Comparison of ENCODE assay signal across 29 mouse cellular contexts in genomic region chr1:45299394-45300119, GRCm38 (mm10). TPM values are rescaled to one million over a fixed set of nuclear protein-coding genes. Genes with fewer than 3 reads are reported as not detected.
A peak's percentile ranks its signal among the peaks of the same experiment; 100 is the strongest.
DNase-seq lines count a peak whose midpoint lies in the region; ATAC-seq and TF ChIP-seq lines count a peak whose summit lies in the region.
"Had no signal": no experiment of that assay in that cellular context is flagged by ENCODE, and none has a peak within 500 bp of the region (broad histone marks: within the 10 kb centered on the region; RNA-seq: fewer than 3 reads in every experiment).

No protein-coding gene starts in this region.

- H3K9me3 ChIP-seq in heart, embryonic 12.5 days (replicated peaks) = no peaks in the 10 kb centered on the region
- no peaks in the 10 kb centered on the region for H3K9me3 ChIP-seq in lung, embryonic 14.5 days (ENCODE audit: low read depth, low read length)
- H3K9me3 ChIP-seq: embryonic facial prominence, embryonic 12.5 days; forebrain, embryonic 13.5 days; hindbrain, embryonic 10.5 days; intestine, embryonic 15.5 days; limb, embryonic 10.5 days; liver, embryonic 15.5 days; midbrain, embryonic 15.5 days; stomach, embryonic 15.5 days had no signal

- no peak overlapping the region for H3K9ac ChIP-seq in heart, embryonic 12.5 days
- no peak overlapping the region for H3K9ac ChIP-seq in lung, embryonic 14.5 days
- H3K9ac ChIP-seq: embryonic facial prominence, embryonic 12.5 days; forebrain, embryonic 13.5 days; intestine, embryonic 15.5 days; liver, embryonic 15.5 days; midbrain, embryonic 15.5 days; stomach, embryonic 15.5 days had no signal

- 66% methylated on average over 3 of the region's 3 CpGs for WGBS in heart, embryonic 12.5 days
- 51% methylated on average over 3 of the region's 3 CpGs for WGBS in lung, embryonic 14.5 days

- no peaks in the 10 kb centered on the region for H3K4me1 ChIP-seq in heart, embryonic 12.5 days (replicated peaks)
- H3K4me1 ChIP-seq in lung, embryonic 14.5 days (ENCODE audit: insufficient read depth) = no peaks in the 10 kb centered on the region
- H3K4me1 ChIP-seq: embryonic facial prominence, embryonic 12.5 days; forebrain, embryonic 13.5 days; hindbrain, embryonic 10.5 days; intestine, embryonic 15.5 days; limb, embryonic 10.5 days; liver, embryonic 15.5 days; midbrain, embryonic 15.5 days; stomach, embryonic 15.5 days had no signal

- TF ChIP-seq CTCF in lung, embryonic 14.5 days (IDR thresholded peaks at IDR 0.05; ENCODE audit: low read depth) = no peak

- no peaks in the 10 kb centered on the region for H3K27me3 ChIP-seq in heart, embryonic 12.5 days (replicated peaks)
- H3K27me3 ChIP-seq in lung, embryonic 14.5 days (ENCODE audit: insufficient read depth, low read length) = no peaks in the 10 kb centered on the region
- H3K27me3 ChIP-seq: embryonic facial prominence, embryonic 12.5 days; forebrain, embryonic 13.5 days; intestine, embryonic 15.5 days; liver, embryonic 15.5 days; midbrain, embryonic 15.5 days; stomach, embryonic 15.5 days had no signal

- H3K4me2 ChIP-seq in heart, embryonic 12.5 days = no peak overlapping the region
- no peak overlapping the region for H3K4me2 ChIP-seq in lung, embryonic 14.5 days
- H3K4me2 ChIP-seq: embryonic facial prominence, embryonic 12.5 days; forebrain, embryonic 13.5 days; intestine, embryonic 15.5 days; liver, embryonic 15.5 days; midbrain, embryonic 15.5 days; stomach, embryonic 15.5 days had no signal

- H3K27ac ChIP-seq in heart, embryonic 12.5 days (ENCODE audit: poor library complexity, severe bottlenecking) = no peak overlapping the region
- H3K27ac ChIP-seq in lung, embryonic 14.5 days (ENCODE audit: low read depth) = peak overlapping the region; percentile 38; the same call in 1 of the 2 replicates
- H3K27ac ChIP-seq: embryonic facial prominence, embryonic 12.5 days; forebrain, embryonic 13.5 days; hindbrain, embryonic 10.5 days; intestine, embryonic 15.5 days; layer of hippocampus, adult 2 months; limb, embryonic 10.5 days; liver, embryonic 15.5 days; macrophage; midbrain, embryonic 15.5 days; stomach, embryonic 15.5 days had no signal

- no peak overlapping the region for H3K4me3 ChIP-seq in heart, embryonic 12.5 days
- H3K4me3 ChIP-seq in lung, embryonic 14.5 days (ENCODE audit: low read depth, low read length) = no peak overlapping the region
- H3K4me3 ChIP-seq: embryonic facial prominence, embryonic 12.5 days; forebrain, embryonic 13.5 days; hindbrain, embryonic 10.5 days; intestine, embryonic 15.5 days; layer of hippocampus, adult 2 months; limb, embryonic 10.5 days; liver, embryonic 15.5 days; midbrain, embryonic 15.5 days; stomach, embryonic 15.5 days had no signal

- H3K36me3 ChIP-seq in heart, embryonic 12.5 days = no peaks in the 10 kb centered on the region
- H3K36me3 ChIP-seq in lung, embryonic 14.5 days (ENCODE audit: insufficient read depth) = no peaks in the 10 kb centered on the region
- H3K36me3 ChIP-seq: embryonic facial prominence, embryonic 12.5 days; hindbrain, embryonic 10.5 days; intestine, embryonic 15.5 days; limb, embryonic 10.5 days; liver, embryonic 15.5 days; midbrain, embryonic 15.5 days; stomach, embryonic 15.5 days had no signal

- peak; percentile 69 for ATAC-seq in frontal cortex, adult (ENCODE audit: low TSS enrichment)
- ATAC-seq in heart, embryonic 12.5 days (ENCODE audit: insufficient number of reproducible peaks, low FRiP score) = no peak
- ATAC-seq in lung, embryonic 14.5 days (ENCODE audit: insufficient read depth) = peak; percentile 58; the same call in 1 of the 2 replicates
- ATAC-seq: CD4-positive, CD25-positive, alpha-beta regulatory T cell, adult 4 months; forebrain, embryonic 13.5 days; hindbrain, embryonic 16.5 days; intestine, embryonic 15.5 days; midbrain, embryonic 15.5 days; Patski had no signal

- no peak for DNase-seq in frontal cortex, postnatal 14 days (ENCODE audit: low spot score in 2 of 2)
- peak; percentile 46 to 52 for DNase-seq in heart, adult 9 months (ENCODE audit: low spot score in 2 of 2)
- peak; percentile 28 for DNase-seq in lung, embryonic 14.5 days
- DNase-seq in lung, postnatal 10 days = no peak
- DNase-seq in adipocyte (ENCODE audit: low spot score) = peak; percentile 66
- no peak for DNase-seq in ovary, postnatal 10 days (ENCODE audit: low spot score)
- DNase-seq: adrenal gland, adult 2 months; cerebellum, adult 11-12 months; cerebellum, postnatal 10 days; kidney, postnatal 10 days; liver; right cerebral cortex, adult 18-20 months; right cerebral cortex, postnatal 4 days; thymus, postnatal 25 days had no signal

RNA-seq across cellular contexts. Expression of gene Col3a1, which starts 11.8 kb away (rescaled TPM):
- 682 and 688 TPM in 2 replicates for polyA plus RNA-seq in heart, embryonic 12.5 days (2016; fragmentation: Nextera tagmentation; extraction: Ambion mirVana)
- polyA plus RNA-seq in lung, embryonic 14.5 days (2014; fragmentation: Nextera tagmentation; extraction: Ambion mirVana) = 1,504 and 1,512 TPM in 2 replicates
- polyA plus RNA-seq: CD4-positive, CD25-positive, alpha-beta regulatory T cell, adult 4 months had no signal

Comparison
In these comparisons a context has a peak if more than half of its experiments do, and no peak if none do; other contexts are left out.
1. DNase-seq: peak in heart, adult 9 months (2 of 2), lung, embryonic 14.5 days (single experiment) and adipocyte (single experiment); none in frontal cortex, postnatal 14 days (0 of 2), lung, postnatal 10 days (single experiment) and ovary, postnatal 10 days (single experiment).